Mouse (Mus musculus) stomach, embryonic 15.5 days (tissue): ENCODE results near the gene Sez6l2. TPM values are rescaled to one million over a fixed set of nuclear protein-coding genes. Genes with fewer than 3 reads are reported as not detected.
A peak's percentile ranks its signal among the peaks of the same experiment; 100 is the strongest.

Source experiments
- ATAC-seq: fragments of 200-750 bp; cut with Nextera tagmentation; 2 replicates; pipeline ENCODE4 v1.8.0; 2017; ENCODE audit warnings: low read depth, moderate number of reproducible peaks, moderate TSS enrichment; ENCODE audit not compliant: insufficient read depth, low FRiP score
- H3K27ac ChIP-seq: fragments of 300-500 bp; sonication (generic); 2 replicates; pipeline ENCODE4 v1.5.1; 2015; ENCODE audit warnings: mild to moderate bottlenecking, inconsistent platforms
- H3K27me3 ChIP-seq: fragments of 300-500 bp; sonication (generic); replicated peaks from 2 replicates; pipeline ENCODE4 v1.6.1; 2015; ENCODE audit warnings: inconsistent platforms
- H3K36me3 ChIP-seq: fragments of 300-500 bp; sonication (generic); 2 replicates; pipeline ENCODE4 v1.6.1; 2015; ENCODE audit warnings: inconsistent platforms
- H3K4me1 ChIP-seq: fragments of 300-500 bp; sonication (generic); 2 replicates; pipeline ENCODE4 v1.6.1; 2015; ENCODE audit warnings: inconsistent platforms
- H3K4me2 ChIP-seq: fragments of 300-500 bp; sonication (generic); 2 replicates; pipeline ENCODE4 v1.6.1; 2015; ENCODE audit warnings: mild to moderate bottlenecking, inconsistent platforms
- H3K4me3 ChIP-seq: fragments of 300-500 bp; sonication (generic); replicated peaks from 2 replicates; pipeline ENCODE4 v1.5.1; 2015; ENCODE audit warnings: inconsistent platforms
- H3K9ac ChIP-seq: fragments of 300-500 bp; sonication (generic); 2 replicates; pipeline ENCODE4 v1.6.1; 2015; ENCODE audit warnings: inconsistent platforms
- H3K9me3 ChIP-seq: fragments of 300-500 bp; sonication (generic); 2 replicates; pipeline ENCODE4 v1.6.1; 2016; ENCODE audit warnings: inconsistent platforms
- WGBS: fragments of 180-500 bp; shearing (Covaris S2); methylation state at CpG from one replicate; pipeline ENCODE4 v1.1.7; 2015; 5-methylcytosine and 5-hydroxymethylcytosine counted together
- polyA plus RNA-seq: library from polyadenylated mRNA; unstranded; fragments of >200 nt; fragmentation: Nextera tagmentation; extraction: Ambion mirVana; gene quantifications from 2 replicates; pipeline ENCODE4 v1.2.1, GENCODE M21; 2015

Sez6l2 gene
- polyA plus RNA-seq, 1 experiment from 2014 or later, result 1.5 TPM

DNA sequence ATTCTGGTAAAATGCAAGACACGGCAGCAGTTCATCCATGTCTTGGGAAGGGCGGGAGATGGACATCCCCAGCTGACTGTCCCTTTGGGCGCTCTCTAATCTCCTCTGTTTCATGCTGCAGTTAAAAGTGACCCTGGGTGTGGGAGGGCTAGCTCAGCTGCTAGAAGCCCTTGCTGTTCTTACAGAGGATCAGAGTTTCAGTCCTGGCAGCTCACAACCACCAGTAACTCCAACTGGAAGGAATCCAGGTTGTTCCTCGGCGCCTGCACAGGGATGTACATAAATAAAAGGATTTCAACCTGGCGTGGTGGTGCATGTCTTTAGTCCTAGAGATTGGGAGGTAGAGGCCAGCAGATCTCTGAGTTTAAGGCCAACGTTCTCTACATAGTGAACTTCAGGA, 32.8 kb downstream of the Sez6l2 start:
- Histone ChIP-seq H3K9me3 (no peaks in the 10 kb centered on the region), H3K4me3 (no peak overlapping the region), H3K36me3 (peaks cover 18% of the 10 kb centered on the region), H3K9ac (no peak overlapping the region), H3K4me2 (no peak overlapping the region), H3K27ac (no peak overlapping the region), H3K27me3 (no peaks in the 10 kb centered on the region), H3K4me1 (peaks cover 4% of the 10 kb centered on the region; the same call in 1 of the 2 replicates)
- no peak for ATAC-seq
- WGBS, result 67% methylated on average over 7 of the region's 7 CpGs

DNA sequence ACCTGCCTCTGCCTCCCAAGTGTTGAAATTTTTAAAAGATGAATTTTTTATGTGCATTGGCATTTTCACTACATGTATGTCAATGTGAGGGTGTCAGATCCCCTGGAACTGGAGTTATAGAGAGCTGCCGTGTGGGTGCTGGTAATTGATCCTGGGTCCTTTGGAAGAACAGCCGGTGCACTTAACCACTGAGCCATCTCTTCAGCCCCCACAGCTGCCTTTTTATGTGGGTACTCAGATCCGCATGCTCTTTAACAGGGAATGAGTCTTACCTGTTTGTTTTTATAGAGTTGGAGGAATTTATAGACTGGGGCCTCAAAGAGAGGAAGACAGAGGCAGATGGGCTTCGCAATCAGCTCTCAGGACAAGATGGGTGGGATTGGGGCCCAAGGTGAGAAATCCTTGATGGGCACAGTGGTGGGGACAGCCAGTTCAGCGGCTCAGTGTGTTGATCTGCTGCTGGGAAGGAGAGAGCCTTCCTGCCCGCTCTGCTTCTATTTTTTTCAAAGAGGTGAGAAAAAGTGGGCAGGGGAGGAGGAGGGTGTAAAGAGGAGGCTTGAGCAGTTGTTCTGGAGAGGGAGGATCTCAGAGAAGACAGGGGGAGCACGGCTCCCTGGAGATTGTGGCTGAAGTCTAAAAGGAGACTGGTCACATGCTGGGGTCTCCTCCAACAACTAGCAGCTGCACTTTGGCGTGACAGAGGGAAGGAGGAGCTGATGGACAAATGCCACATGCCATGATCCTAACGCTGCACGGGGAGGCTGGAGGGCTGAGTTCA, 34.5 kb downstream of the Sez6l2 start:
- Histone ChIP-seq H3K27ac (no peak overlapping the region), H3K27me3 (no peaks in the 10 kb centered on the region), H3K4me3 (no peak overlapping the region), H3K4me1 (no peaks in the 10 kb centered on the region), H3K9me3 (no peaks in the 10 kb centered on the region), H3K9ac (no peak overlapping the region), H3K36me3 (peaks cover 3% of the 10 kb centered on the region; the same call in 1 of the 2 replicates), H3K4me2 (no peak overlapping the region)
- 44% methylated on average over 10 of the region's 10 CpGs for WGBS
- ATAC-seq, result no peak

DNA sequence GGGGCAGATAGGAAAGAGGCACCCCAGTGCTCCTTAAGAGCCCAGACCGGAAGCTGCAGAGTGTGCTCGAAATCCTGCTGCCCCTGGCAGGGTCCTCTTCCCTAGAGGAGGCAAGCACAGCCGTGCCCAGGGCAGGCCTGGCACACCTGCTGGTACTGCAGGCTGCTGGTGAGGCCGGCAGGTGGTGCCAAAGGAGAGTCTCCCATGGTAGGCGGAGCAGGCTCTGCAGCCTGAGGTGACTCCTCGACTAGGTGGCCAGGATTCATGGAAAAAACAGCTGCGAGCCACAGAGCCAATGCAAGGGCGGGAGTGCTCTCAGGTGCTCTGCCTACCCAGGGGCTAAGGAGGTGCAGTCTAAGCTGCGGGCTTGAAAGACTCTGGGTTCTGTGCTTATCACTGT, 36.0 kb downstream of the Sez6l2 start:
- no peaks in the 10 kb centered on the region for H3K36me3 ChIP-seq
- no peak overlapping the region for H3K4me3 ChIP-seq
- H3K9ac ChIP-seq, result no peak overlapping the region
- no peak overlapping the region for H3K4me2 ChIP-seq
- H3K4me1 ChIP-seq, result no peaks in the 10 kb centered on the region
- 40% methylated on average over 9 of the region's 9 CpGs for WGBS
- no peaks in the 10 kb centered on the region for H3K27me3 ChIP-seq
- ATAC-seq, result 0 out of 2 replicates have a peak, but pooled peaks have one; percentile 54
- no peaks in the 10 kb centered on the region for H3K9me3 ChIP-seq
- no peak overlapping the region for H3K27ac ChIP-seq

DNA sequence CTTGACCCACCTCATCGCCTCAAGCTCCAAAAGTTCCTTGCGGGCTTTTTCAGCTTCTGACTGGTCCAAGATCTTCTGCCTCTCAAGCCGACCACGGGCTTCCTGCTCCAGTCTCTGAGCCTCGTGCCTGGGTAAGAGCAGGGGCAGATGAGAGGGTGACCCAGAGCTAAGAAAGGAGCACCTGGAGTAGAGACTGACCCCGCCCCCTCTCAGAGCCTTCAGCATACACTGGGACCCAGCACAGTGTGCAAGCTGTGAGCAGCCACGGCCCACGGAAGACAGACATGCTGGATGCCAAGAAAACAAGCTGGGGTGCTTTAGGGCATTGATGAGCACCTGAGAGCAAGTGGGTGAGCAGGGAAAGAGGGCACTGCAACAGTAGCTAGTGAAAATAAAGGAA, 38.5 kb downstream of the Sez6l2 start:
- H3K9me3 ChIP-seq, result no peaks in the 10 kb centered on the region
- no peaks in the 10 kb centered on the region for H3K36me3 ChIP-seq
- H3K4me2 ChIP-seq, result no peak overlapping the region
- no peaks in the 10 kb centered on the region for H3K27me3 ChIP-seq
- 70% methylated on average over 8 of the region's 8 CpGs for WGBS
- H3K9ac ChIP-seq, result no peak overlapping the region
- H3K4me1 ChIP-seq, result no peaks in the 10 kb centered on the region
- no peak overlapping the region for H3K4me3 ChIP-seq
- no peak for ATAC-seq
- H3K27ac ChIP-seq, result no peak overlapping the region

DNA sequence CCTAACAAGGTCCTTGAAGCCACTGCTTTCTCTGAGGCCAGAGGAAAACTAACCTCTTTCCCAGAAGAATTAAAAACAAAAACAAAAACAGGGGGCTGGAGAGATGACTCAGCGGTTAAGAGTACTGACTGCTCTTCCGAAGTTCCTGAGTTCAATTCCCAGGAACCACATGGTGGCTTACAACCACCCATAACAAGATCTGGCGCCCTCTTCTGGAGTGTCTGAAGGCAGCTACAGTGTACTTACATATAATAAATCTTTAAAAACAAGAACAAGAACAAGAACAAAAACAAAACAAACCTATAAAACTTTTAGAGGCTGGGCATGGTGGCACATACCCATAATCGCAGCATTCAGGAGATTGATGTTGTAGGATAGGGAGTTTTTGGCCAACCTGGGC, 46.1 kb downstream of the Sez6l2 start:
- WGBS, result 79% methylated on average over 4 of the region's 4 CpGs
- no peak overlapping the region for H3K4me3 ChIP-seq
- ATAC-seq, result no peak
- H3K4me1 ChIP-seq, result no peaks in the 10 kb centered on the region
- 0 out of 2 replicates have a peak, but pooled peaks cover 5% of the 10 kb centered on the region for H3K36me3 ChIP-seq
- no peak overlapping the region for H3K27ac ChIP-seq
- H3K9me3 ChIP-seq, result no peaks in the 10 kb centered on the region
- no peak overlapping the region for H3K9ac ChIP-seq
- no peaks in the 10 kb centered on the region for H3K27me3 ChIP-seq
- H3K4me2 ChIP-seq, result no peak overlapping the region

DNA sequence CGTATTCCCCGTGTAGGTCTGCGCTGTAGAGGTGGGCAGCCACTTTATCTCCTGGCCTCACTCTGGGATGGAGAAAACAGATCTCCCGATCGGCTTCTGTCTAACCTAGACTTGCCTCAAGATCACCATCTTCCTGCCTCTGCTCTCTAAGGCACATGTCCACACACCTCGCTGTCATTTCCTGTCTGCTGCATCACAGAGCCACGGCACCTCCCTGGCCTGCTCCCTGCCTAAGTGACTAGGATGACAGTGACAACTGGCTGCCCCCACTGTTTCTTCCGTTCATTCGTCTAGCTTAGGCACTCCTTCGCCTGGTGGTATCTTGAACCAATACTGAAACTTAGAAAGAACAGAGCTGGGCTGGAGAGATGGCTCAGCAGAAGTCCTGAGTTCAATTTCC, 49.2 kb downstream of the Sez6l2 start:
- no peaks in the 10 kb centered on the region for H3K9me3 ChIP-seq
- H3K4me2 ChIP-seq, result no peak overlapping the region
- no peak overlapping the region for H3K9ac ChIP-seq
- H3K4me3 ChIP-seq, result no peak overlapping the region
- no peak overlapping the region for H3K27ac ChIP-seq
- WGBS, result 70% methylated on average over 10 of the region's 10 CpGs
- no peaks in the 10 kb centered on the region for H3K4me1 ChIP-seq
- H3K27me3 ChIP-seq, result no peaks in the 10 kb centered on the region
- 0 out of 2 replicates have a peak, but pooled peaks cover 5% of the 10 kb centered on the region for H3K36me3 ChIP-seq
- no peak for ATAC-seq

DNA sequence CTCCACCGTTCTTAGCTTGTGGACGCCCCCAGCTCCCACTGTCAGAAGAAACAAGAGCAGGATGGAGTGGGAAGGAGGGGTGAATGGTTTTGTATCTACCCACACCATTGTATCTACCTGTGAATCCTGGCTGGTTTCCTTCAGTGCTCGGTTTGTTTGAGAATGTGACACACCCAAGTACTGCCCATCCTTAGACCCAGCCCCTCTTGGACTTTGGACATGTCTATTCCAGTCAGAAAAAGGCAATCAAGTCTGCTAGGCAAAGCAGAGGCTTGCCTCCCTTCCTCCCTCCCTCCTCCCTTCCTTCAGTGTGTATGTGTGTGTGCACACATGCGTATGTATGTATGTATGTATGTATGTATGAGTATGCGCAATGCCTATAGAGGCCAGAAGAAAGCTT, 53.3 kb downstream of the Sez6l2 start:
- H3K4me3 ChIP-seq, result no peak overlapping the region
- no peak overlapping the region for H3K4me2 ChIP-seq
- H3K9me3 ChIP-seq, result no peaks in the 10 kb centered on the region
- no peaks in the 10 kb centered on the region for H3K36me3 ChIP-seq
- WGBS, result 83% methylated on average over 5 of the region's 5 CpGs
- ATAC-seq, result no peak
- H3K27me3 ChIP-seq, result no peaks in the 10 kb centered on the region
- peaks cover 5% of the 10 kb centered on the region for H3K4me1 ChIP-seq
- no peak overlapping the region for H3K27ac ChIP-seq
- no peak overlapping the region for H3K9ac ChIP-seq

DNA sequence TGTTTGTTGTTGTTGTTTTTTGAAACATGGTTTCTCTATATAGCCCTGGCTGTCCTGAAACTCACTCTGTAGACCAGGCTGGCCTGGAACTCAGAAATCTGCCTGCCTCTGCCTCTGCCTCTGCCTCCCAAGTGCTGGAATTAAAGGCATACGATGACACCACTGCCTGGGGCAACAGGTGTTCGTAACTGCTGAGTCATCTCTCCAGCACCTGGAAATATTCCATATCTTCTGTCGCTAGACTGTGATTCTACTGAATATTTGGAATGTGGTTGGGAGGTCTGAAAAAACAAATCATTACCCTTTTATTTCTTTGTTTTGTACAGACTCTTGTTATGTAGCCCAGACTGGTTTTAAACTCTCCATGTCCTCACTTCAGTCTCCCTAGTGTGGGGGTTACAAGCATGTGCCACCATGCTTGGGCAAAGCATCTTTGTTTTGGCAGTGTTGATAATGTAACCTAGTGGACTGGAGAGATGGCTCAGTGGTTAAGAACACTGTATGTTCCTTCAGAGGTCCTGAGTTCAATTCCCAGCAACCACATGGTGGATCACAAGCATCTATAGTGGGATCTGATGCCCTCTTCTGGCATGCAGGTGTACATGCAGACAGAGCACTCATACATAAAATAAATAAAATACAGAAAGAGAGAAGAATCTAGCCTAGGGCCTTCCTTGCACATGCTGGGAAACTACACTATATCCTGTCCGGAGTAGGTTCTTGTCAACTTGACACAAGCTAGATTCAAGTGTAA, 53.9 kb downstream of the Sez6l2 start:
- Histone ChIP-seq H3K4me2 (no peak overlapping the region), H3K9ac (no peak overlapping the region), H3K9me3 (no peaks in the 10 kb centered on the region), H3K4me3 (no peak overlapping the region), H3K4me1 (peaks cover 12% of the 10 kb centered on the region), H3K27ac (no peak overlapping the region), H3K27me3 (no peaks in the 10 kb centered on the region), H3K36me3 (no peaks in the 10 kb centered on the region)
- ATAC-seq, result no peak
- 79% methylated on average over 4 of the region's 4 CpGs for WGBS

DNA sequence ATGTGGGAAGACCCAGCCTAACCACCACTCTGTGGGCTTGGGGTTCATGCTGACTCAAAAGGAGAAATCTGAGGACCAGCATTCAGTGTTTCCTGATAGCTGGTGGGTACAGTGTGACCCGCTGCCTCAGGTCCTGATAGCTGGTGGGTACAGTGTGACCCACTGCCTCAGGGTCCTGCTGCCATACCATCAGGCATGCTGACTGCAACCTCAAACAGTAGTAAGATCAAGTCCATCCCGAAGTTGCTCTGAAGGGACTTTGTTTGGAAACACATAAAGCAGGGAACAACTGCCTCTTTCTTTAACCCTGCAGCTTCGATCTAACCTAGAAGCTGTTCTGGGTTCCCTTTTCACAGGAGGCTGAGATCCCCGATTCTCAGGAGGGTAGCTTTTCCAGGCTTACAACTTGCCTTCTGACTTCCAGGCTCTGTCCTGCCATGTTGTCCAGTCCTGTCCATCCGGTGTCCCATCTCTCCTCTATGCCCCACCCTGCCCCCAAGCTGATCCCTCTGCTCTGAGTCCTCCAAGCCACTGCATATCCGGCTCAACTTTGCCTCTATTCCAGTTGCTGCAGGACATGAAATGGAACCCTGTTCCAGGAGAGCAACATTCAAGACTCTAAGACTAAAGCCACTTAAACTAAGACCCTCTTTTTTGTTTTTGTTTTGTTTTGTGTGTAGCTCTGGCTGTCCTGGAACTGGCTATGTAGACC, 57.1 kb downstream of the Sez6l2 start:
- Histone ChIP-seq H3K9ac (no peak overlapping the region), H3K4me2 (no peak overlapping the region), H3K27ac (peak overlapping the region; percentile 95; the same call in 1 of the 2 replicates), H3K4me1 (peaks cover 15% of the 10 kb centered on the region), H3K36me3 (no peaks in the 10 kb centered on the region), H3K27me3 (no peaks in the 10 kb centered on the region), H3K9me3 (no peaks in the 10 kb centered on the region), H3K4me3 (no peak overlapping the region)
- WGBS, result 86% methylated on average over 6 of the region's 6 CpGs
- ATAC-seq, result no peak

DNA sequence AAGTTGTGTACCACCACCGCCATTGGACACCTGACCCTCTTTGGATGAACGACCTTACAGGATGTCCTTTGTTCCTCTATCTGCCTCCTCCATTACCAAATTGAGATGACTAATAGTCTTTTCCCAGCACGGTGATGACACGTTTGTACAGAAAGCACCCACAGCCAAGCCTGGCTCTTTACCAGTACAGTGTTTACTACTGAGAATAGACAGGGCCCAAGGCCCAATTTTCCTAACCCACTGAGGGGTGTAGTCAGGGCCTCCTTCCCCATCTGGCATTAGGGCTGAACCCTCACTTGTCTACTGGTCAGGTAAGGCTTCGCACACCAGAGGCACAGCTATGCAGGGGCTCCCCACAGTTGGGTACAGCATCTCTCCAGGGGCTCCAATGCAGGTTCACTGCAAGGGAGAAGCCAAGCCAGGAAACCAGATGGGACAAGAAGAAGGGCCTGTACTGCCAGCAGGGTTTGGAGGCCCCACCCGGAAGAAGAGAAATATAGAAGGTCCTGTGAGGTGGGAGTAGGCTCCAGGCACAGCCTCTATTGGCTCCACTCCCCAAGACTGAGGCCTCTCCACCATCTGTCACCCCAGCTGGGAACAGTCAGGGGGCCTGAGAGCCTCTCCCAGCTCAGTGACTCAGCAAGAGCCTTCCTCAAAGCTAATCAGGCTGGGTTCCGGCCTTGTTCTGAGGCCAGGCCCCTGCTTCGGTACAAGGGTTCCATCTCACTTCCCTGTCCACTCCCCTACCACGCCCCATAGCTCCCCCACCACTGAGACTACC, 58.1 kb downstream of the Sez6l2 start:
- peak; percentile 92 for ATAC-seq
- H3K27ac ChIP-seq, result peak overlapping the region; percentile 95
- H3K36me3 ChIP-seq, result peaks cover 8% of the 10 kb centered on the region
- no peak overlapping the region for H3K4me3 ChIP-seq
- H3K27me3 ChIP-seq, result no peaks in the 10 kb centered on the region
- H3K9me3 ChIP-seq, result no peaks in the 10 kb centered on the region
- peak overlapping the region; percentile 37 for H3K4me2 ChIP-seq
- no peak overlapping the region for H3K9ac ChIP-seq
- WGBS, result 37% methylated on average over 9 of the region's 9 CpGs
- H3K4me1 ChIP-seq, result peaks cover 15% of the 10 kb centered on the region

DNA sequence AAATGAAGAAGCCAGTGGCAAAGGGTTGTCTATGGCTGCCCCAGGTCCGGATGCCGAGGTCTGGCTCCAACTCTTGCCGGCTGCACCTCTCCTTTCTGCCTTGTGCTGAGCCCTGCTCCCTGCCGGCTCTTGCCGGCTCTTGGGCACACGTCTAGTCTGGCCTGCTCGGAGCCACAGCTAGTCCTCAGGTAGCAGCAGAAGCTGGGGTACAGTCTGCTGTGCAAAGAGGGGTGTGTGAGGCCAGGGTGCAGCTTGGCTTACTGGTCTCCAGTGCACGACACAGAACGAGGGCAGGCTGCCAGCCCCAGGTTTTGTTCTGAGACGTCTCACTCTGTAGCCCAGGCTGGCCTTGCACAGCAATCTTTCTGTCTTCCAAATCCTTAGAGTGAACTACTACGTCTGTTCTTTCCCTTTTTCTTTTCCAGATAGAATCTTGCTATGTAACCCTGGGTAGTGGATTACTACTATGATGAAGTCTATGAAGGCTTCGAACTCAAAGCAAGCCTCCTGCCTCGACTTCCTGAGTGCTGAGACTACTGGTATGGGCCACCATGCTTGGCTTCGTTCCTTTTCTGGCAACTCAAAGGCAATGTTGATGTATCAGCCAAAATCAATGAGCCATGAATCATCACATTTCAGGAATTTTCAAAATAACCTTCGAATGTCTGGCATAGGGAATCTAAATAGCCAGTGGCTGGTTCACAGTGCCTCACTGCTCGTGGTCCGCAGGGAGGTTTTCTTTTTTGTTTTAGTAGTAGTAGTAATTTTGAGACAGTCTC, 59.1 kb downstream of the Sez6l2 start:
- Histone ChIP-seq H3K4me1 (peaks cover 20% of the 10 kb centered on the region), H3K27ac (peak overlapping the region; percentile 95), H3K4me3 (no peak overlapping the region), H3K27me3 (no peaks in the 10 kb centered on the region), H3K36me3 (peaks cover 8% of the 10 kb centered on the region), H3K9ac (no peak overlapping the region), H3K4me2 (peak overlapping the region; percentile 9; the same call in 1 of the 2 replicates), H3K9me3 (no peaks in the 10 kb centered on the region)
- ATAC-seq, result no peak
- WGBS, result 80% methylated on average over 17 of the region's 17 CpGs
